Mouse (Mus musculus): ENCODE measurements around the gene Bcat2.

DNA sequence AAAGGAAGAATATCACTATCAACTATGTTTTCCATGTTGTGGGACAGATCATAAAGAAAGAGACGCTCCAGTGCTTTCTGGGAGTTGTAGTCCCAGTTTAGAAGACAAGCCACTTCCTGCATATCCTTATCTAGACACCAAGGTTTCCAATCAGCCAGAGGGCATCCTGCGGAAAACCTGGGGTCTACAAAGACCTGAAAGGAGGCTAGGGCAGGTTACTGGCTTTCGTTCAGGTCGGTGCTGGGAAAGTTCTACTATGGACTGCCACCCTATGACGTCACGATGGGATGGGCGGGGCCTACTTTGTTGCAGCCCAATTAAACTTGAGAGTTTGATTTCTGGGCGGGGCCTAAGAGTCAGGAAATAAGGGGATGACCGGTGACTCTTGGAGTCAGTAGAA, 51.5 kb downstream of the Bcat2 start, which contains the start of gene Izumo1:
- no peak for TF ChIP-seq CTCF (IDR thresholded peaks at IDR 0.05; ENCODE audit: borderline replicate concordance, insufficient read depth, low read depth, low read length)
- no peak for TF ChIP-seq POLR2A (IDR thresholded peaks at IDR 0.05; ENCODE audit: borderline replicate concordance, insufficient read depth, low read length)

Measured in cerebellum, adult 2 months (tissue).